Mouse (Mus musculus): ENCODE results near the gene Rgl1. TPM values are rescaled to one million over a fixed set of nuclear protein-coding genes. Genes with fewer than 3 reads are reported as not detected.

Gene Rgl1
- polyA plus RNA-seq (2015; fragmentation: Nextera tagmentation; extraction: Ambion mirVana), result 14.1 and 16.6 TPM in 2 replicates

GRCm38 (mm10) chr1:152766032-152766772, at the start of gene Rgl1, which contains the start of gene Arpc5:
Rgl1 (minus strand) TSS chr1:152766351.
Arpc5 (plus strand) TSS chr1:152766542.

GRCm38 (mm10) chr1:152799897-152800296, 33.7 kb upstream of the Rgl1 start, which contains the start of gene Ncf2:
Ncf2 (plus strand) TSS chr1:152800194.

GRCm38 (mm10) chr1:152750312-152750965, 15.7 kb downstream of the Rgl1 start, which contains the start of gene Apobec4:
Apobec4 (plus strand) TSS chr1:152750551.

Other genes with a start within 250 kb of the Rgl1 start
- gene Apobec4, start 15.8 kb downstream of the Rgl1 start, polyA plus RNA-seq (2015; fragmentation: Nextera tagmentation; extraction: Ambion mirVana), result not detected in 2 replicates
- gene Arpc5, start 191 bp upstream of the Rgl1 start, polyA plus RNA-seq (2015; fragmentation: Nextera tagmentation; extraction: Ambion mirVana), result 274 and 311 TPM in 2 replicates
- 30.1 and 39.7 TPM in 2 replicates for gene Ncf2, start 33.8 kb upstream of the Rgl1 start, polyA plus RNA-seq (2015; fragmentation: Nextera tagmentation; extraction: Ambion mirVana)
- 12.6 and 13.1 TPM in 2 replicates for gene Smg7, start 136.3 kb upstream of the Rgl1 start, polyA plus RNA-seq (2015; fragmentation: Nextera tagmentation; extraction: Ambion mirVana)
- 0.22 and 0.29 TPM in 2 replicates for gene Nmnat2, start 188.6 kb upstream of the Rgl1 start, polyA plus RNA-seq (2015; fragmentation: Nextera tagmentation; extraction: Ambion mirVana)